Mouse (Mus musculus) cerebellum, adult 2 months (tissue): ENCODE measurements around the gene Dnmt3b. TPM values are rescaled to one million over a fixed set of nuclear protein-coding genes. Genes with fewer than 3 reads are reported as not detected.

Experiments used
- DNase-seq, 2 experiments: peaks; one replicate each; pipeline ENCODE4 v3.0.0; 2021
- H3K27ac ChIP-seq: fragments of 200-500 bp; 2 replicates; pipeline ENCODE4 v1.5.1; 2012; ENCODE audit warnings: low read length, control low read depth, inconsistent platforms; ENCODE audit not compliant: insufficient read depth
- H3K27me3 ChIP-seq: fragments of 200-500 bp; 2 replicates; pipeline ENCODE4 v1.6.1; 2012; ENCODE audit warnings: inconsistent platforms, mild to moderate bottlenecking, low read length, moderate library complexity; ENCODE audit not compliant: control insufficient read depth, insufficient read depth
- H3K4me1 ChIP-seq: fragments of 200-500 bp; 2 replicates; pipeline ENCODE4 v1.6.1; 2011; ENCODE audit warnings: low read length; ENCODE audit not compliant: control insufficient read depth, insufficient read depth
- H3K4me3 ChIP-seq: fragments of 200-500 bp; replicated peaks from 2 replicates; pipeline ENCODE3; 2011; ENCODE audit warnings: mild to moderate bottlenecking, low read depth, low read length, control low read depth; ENCODE audit not compliant: insufficient read depth
- CTCF ChIP-seq: fragments of 200-500 bp; IDR thresholded peaks from 2 replicates; pipeline ENCODE4 v1.5.1; 2011; ENCODE audit warnings: low read depth, mild to moderate bottlenecking, control low read depth, low read length, moderate library complexity, borderline replicate concordance; ENCODE audit not compliant: insufficient read depth
- POLR2A ChIP-seq: fragments of 200-500 bp; IDR thresholded peaks from 2 replicates; pipeline ENCODE4 v1.6.1; 2011; ENCODE audit warnings: low read length, control low read depth, borderline replicate concordance; ENCODE audit not compliant: insufficient read depth
- WGBS: fragments of 180-500 bp; shearing (Covaris S2); methylation state at CpG from one replicate; pipeline ENCODE4 v1.1.7; 2018; 5-methylcytosine and 5-hydroxymethylcytosine counted together
- polyA plus RNA-seq: library from polyadenylated mRNA; depleted of rRNA; stranded (reverse); fragments of >200 nt; gene quantifications from 2 replicates; pipeline ENCODE4 v1.2.3, GENCODE M21; 2012

The Dnmt3b gene
- polyA plus RNA-seq, 1 experiment: 1.6 TPM

DNA sequence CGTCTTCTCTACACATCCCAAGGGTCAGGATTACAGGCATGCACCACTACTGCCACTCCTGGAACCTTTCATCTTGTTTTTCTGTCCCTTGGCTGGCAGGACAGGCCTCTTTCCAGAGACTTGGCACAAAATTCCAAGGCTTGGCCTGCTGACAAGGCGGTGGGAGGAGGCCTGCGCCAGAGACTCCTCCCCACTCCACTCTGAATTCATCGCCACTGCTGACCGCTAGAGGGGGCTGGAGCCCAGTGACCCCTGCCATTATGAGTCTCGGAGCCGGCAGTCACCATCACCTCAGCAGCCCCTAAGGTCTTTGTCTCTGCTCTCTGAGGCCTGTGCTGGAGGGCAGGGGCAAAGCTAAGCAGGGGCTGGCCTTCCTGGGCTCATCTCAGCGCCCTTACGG lies 39.7 kb upstream of the Dnmt3b start:
- no peak overlapping the region for H3K4me3 ChIP-seq
- peaks cover 15% of the 10 kb centered on the region for H3K4me1 ChIP-seq
- TF ChIP-seq CTCF (peak; percentile 77), POLR2A (no peak)
- H3K27me3 ChIP-seq: no peaks in the 10 kb centered on the region
- WGBS: 15% methylated on average over 9 of the region's 9 CpGs
- no peak overlapping the region for H3K27ac ChIP-seq
- peak; percentile 93 to 97 for DNase-seq

DNA sequence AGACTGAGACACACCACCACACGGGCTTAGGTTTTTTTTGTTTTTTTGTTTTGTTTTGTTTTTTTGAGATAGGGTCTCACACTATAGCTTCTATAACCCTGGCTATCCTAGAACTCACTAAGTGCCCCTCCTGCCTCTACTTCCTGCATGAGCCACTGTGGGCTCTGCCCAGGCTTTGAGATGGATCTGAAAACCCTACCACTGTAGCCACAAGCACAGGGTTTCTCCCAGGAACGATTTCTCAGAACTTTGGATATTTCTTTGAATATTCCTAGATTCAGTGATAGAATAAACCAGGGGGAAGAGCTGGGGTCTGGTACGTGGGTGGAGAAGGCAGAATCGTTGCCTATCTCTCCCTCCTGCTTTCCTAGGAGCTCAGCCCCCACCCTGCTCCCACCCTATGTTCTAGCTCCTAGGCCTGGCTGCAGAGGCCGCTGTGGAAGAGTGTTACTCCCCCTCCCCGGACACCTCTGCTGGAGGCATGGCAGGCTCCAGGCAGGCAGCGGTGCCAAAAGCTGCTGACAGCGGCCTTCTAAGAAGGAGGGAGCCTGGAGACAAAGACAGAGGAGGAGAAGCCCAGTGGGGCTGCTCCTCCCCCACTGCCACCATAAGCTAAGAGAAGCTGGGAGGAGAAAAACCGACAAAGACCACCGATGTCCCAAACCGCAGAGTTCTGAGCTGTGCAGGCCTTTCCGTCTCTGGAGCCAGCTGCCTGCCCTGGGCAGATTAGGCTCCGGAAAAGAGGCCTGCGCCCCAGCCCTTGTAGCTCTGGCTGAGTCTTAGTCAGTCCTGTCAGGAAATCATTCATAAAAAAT lies 38.6 kb upstream of the Dnmt3b start:
- no peak overlapping the region for H3K4me3 ChIP-seq
- peaks cover 15% of the 10 kb centered on the region for H3K4me1 ChIP-seq
- H3K27ac ChIP-seq: no peak overlapping the region
- no peak for TF ChIP-seq CTCF
- no peak for TF ChIP-seq POLR2A
- no peak for DNase-seq
- no peaks in the 10 kb centered on the region for H3K27me3 ChIP-seq
- WGBS: 62% methylated on average over 14 of the region's 14 CpGs

DNA sequence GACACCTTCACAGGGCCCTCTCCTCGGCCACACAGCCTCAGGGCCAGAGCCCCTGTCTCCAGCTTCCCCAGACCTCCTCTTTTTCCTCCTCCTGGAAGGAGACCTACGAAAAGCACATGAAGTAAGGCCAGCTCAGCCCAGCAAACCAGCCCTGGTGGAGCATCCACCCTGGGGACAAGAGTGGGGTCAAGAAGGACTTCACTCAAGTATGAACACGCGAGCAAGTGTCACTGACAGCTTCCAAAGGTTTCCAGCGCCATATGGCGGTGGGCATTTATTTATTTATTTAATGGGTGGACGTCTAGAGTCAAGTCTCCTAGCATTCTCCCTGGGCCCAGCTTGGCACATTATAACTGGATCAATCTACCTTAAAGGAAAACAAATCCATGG lies 38.0 kb upstream of the Dnmt3b start:
- whole genome bisulfite sequencing: 82% methylated on average over 7 of the region's 7 CpGs
- TF ChIP-seq POLR2A: no peak
- no peak for TF ChIP-seq CTCF
- H3K4me3 ChIP-seq: no peak overlapping the region
- no peaks in the 10 kb centered on the region for H3K27me3 ChIP-seq
- H3K4me1 ChIP-seq: peaks cover 15% of the 10 kb centered on the region
- no peak for DNase-seq
- no peak overlapping the region for H3K27ac ChIP-seq

- no peak overlapping the region for H3K4me3 ChIP-seq
- H3K4me1 ChIP-seq: peaks cover 15% of the 10 kb centered on the region
- WGBS: 97% methylated on average over 1 of the region's 1 CpGs
- H3K27me3 ChIP-seq: no peaks in the 10 kb centered on the region
- DNase-seq: no peak
- no peak for TF ChIP-seq CTCF
- no peak for TF ChIP-seq POLR2A
- H3K27ac ChIP-seq: no peak overlapping the region
Measured at GRCm38 (mm10) chr2:153611743-153612142, 37.5 kb upstream of the Dnmt3b start.

- no peak overlapping the region for H3K27ac ChIP-seq
- no peak overlapping the region for H3K4me3 ChIP-seq
- peaks cover 10% of the 10 kb centered on the region for H3K4me1 ChIP-seq
- H3K27me3 ChIP-seq: no peaks in the 10 kb centered on the region
- no peak for DNase-seq
- TF ChIP-seq CTCF (no peak), POLR2A (no peak)
- WGBS: 55% methylated on average over 3 of the region's 3 CpGs
Measured at GRCm38 (mm10) chr2:153612594-153613281, 36.5 kb upstream of the Dnmt3b start.

DNA sequence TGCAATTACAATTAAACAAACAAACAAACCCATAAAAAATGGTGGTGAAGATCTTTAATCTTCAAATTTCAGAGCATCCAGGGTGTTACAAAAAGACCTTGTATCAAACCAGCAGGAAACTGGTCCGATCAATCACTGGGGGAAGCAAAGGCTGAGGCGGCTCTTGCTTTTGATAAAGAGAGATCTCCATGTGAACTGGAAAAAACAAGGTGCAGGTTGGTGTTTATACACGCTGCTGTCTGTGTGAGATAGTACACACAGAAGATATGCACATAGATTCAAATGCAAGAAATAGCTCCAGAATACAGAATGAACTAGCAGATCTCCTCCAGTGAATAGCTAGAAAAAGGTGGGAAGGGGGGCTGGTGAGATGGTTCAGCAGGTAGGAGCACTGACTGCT lies 32.4 kb upstream of the Dnmt3b start:
- DNase-seq: no peak
- no peaks in the 10 kb centered on the region for H3K27me3 ChIP-seq
- TF ChIP-seq POLR2A (no peak), CTCF (no peak)
- H3K4me1 ChIP-seq: no peaks in the 10 kb centered on the region
- H3K27ac ChIP-seq: no peak overlapping the region
- 90% methylated on average over 3 of the region's 3 CpGs for WGBS
- H3K4me3 ChIP-seq: no peak overlapping the region

DNA sequence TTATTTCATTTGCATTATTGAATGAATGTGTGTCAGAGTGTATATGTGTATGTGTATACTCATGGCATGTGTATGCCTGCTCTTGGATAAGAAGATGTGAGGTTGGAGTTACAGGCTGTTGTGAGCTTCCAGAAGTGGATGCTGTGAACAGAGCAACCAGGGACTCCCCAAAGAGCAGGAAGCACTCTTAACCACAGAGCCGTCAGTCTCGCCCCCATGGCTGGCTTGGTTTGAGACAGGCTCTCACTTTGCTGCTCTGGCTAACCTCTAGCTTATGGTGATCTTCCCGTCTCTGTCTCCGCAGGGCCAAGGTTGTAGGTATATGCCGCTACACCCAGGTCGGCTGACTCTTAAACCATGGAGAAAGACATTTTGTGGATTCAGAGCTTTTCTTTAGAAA lies 30.8 kb upstream of the Dnmt3b start:
- 89% methylated on average over 6 of the region's 6 CpGs for WGBS
- TF ChIP-seq POLR2A: no peak
- H3K4me3 ChIP-seq: no peak overlapping the region
- no peaks in the 10 kb centered on the region for H3K4me1 ChIP-seq
- no peaks in the 10 kb centered on the region for H3K27me3 ChIP-seq
- no peak overlapping the region for H3K27ac ChIP-seq
- DNase-seq: no peak

DNA sequence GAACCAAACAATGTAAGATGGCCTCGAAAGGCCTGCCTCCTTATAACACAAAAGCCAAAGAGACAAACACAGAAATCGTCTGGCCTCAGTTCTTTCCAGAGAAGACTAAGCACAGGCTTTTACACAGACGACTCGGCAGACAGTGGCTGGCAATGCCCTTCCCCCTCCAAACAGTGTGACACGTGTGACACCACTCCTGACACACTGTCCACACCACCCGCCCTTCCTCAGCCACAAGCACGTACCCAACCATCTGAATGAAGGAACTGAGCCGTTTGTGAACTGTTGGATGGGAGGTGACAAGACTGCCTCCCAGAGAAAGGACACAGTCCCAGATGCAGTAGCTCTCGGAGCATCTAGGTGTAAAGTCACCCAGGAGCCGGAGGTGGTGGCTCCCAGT lies 30.4 kb upstream of the Dnmt3b start:
- no peak for DNase-seq
- H3K27ac ChIP-seq: no peak overlapping the region
- TF ChIP-seq CTCF (no peak), POLR2A (no peak)
- 83% methylated on average over 10 of the region's 10 CpGs for WGBS
- H3K27me3 ChIP-seq: no peaks in the 10 kb centered on the region
- H3K4me1 ChIP-seq: no peaks in the 10 kb centered on the region
- H3K4me3 ChIP-seq: no peak overlapping the region
